Mouse (Mus musculus) C2C12 (cell line): Measurements from ENCODE around the gene Enc1.

Experiments used
- CTCF ChIP-seq: IDR thresholded peaks from one replicate; pipeline ENCODE4 v1.5.1; 2011; ENCODE audit not compliant: control insufficient read depth, insufficient read depth, insufficient read length
- MAX ChIP-seq: IDR thresholded peaks from one replicate; pipeline ENCODE4 v1.6.1; 2011; ENCODE audit warnings: mild to moderate bottlenecking, control low read depth

- TF ChIP-seq CTCF, result no peak
- no peak for TF ChIP-seq MAX
Measured at GRCm38 (mm10) chr13:97274757-97275156, 33.9 kb downstream of the Enc1 start.
